Mouse (Mus musculus): ENCODE measurements around the gene Eif1.
A peak's percentile ranks its signal among the peaks of the same experiment; 100 is the strongest.
"Not testable (repeated sequence)": the region's sequence is repeated elsewhere in the genome, so short reads cannot be mapped to it uniquely, and the experiment has no call there.

Gene Eif1

GRCm38 (mm10) chr11:100327761-100328160 is 8.1 kb downstream of the Eif1 start:
- Histone ChIP-seq H3K36me3 (ENCODE audit: insufficient read depth, low read length) (peaks cover 3% of the 10 kb centered on the region; the same call in 1 of the 2 replicates), H3K4me3 (replicated peaks; ENCODE audit: low read length) (no peak overlapping the region), H3K9me3 (ENCODE audit: low read length) (no peaks in the 10 kb centered on the region), H3K27me3 (ENCODE audit: insufficient read depth, low read length) (no peaks in the 10 kb centered on the region), H3K4me1 (replicated peaks; ENCODE audit: low read depth, low read length) (peaks cover 24% of the 10 kb centered on the region)
- TF ChIP-seq POU5F1 (IDR thresholded peaks at IDR 0.05; ENCODE audit: borderline replicate concordance, low read length) (no peak), CTCF (conservative IDR thresholded peaks at IDR 0.05; ENCODE audit: low read length) (no peak), NANOG (IDR thresholded peaks at IDR 0.05; ENCODE audit: borderline replicate concordance, low read length) (no peak)

DNA sequence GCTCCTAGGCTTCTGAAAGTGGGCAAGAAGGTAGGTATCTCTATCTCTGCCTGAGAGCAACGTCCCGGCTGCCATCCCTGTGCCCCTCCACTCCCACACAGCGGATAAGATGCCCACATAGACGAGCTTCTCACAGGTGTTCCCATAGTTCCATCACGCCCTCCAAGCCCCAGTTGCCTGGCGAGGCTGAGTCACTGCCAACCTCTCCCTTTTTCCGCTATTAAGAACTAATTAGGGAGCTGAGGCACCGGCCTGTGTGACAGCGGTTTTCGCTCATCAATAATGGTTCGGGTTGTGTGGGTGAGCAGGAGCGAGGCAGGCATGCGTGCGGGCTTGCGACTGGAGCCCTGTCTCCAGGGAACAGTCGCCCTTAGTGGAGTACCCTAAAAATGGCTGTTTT is 10.6 kb downstream of the Eif1 start:
- no peaks in the 10 kb centered on the region for H3K36me3 ChIP-seq (ENCODE audit: insufficient read depth, low read length)
- peaks cover 36% of the 10 kb centered on the region for H3K4me1 ChIP-seq (replicated peaks; ENCODE audit: low read depth, low read length)
- H3K4me3 ChIP-seq (replicated peaks; ENCODE audit: low read length) = peak overlapping the region; percentile 64
- no peak for TF ChIP-seq POU5F1 (IDR thresholded peaks at IDR 0.05; ENCODE audit: borderline replicate concordance, low read length)
- TF ChIP-seq CTCF (conservative IDR thresholded peaks at IDR 0.05; ENCODE audit: low read length) = no peak
- TF ChIP-seq NANOG (IDR thresholded peaks at IDR 0.05; ENCODE audit: borderline replicate concordance, low read length) = no peak
- H3K27me3 ChIP-seq (ENCODE audit: insufficient read depth, low read length) = no peaks in the 10 kb centered on the region
- no peaks in the 10 kb centered on the region for H3K9me3 ChIP-seq (ENCODE audit: low read length)

DNA sequence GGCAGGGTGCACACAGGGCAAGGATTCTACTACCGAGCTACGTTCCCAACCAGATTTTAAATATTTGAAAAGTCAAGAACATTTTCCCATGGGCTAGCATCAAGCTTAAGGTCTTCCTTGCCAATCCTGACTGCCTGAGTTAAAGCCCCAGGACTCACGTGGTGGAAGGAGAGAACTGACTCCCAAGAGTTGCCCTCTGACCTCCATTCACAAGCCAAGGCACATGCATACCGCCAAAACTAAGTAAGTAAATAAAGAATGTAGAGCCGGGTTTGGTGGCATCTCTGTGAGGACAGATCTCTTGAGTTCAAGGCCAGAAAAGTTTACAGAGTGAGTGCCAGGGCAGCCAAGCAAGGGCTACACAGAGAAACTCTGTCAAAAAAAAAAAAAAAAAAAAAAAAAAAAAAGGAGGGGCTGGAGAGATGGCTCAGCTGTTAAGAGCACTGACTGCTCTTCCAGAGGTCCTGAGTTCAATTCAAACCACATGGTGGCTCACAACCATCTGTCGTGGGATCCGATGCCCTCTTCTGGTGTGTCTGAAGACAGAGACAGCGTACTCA is 11.2 kb downstream of the Eif1 start:
- Histone ChIP-seq H3K4me1 (replicated peaks; ENCODE audit: low read depth, low read length) (peaks cover 36% of the 10 kb centered on the region), H3K4me3 (replicated peaks; ENCODE audit: low read length) (peak overlapping the region; percentile 64; the same call in 1 of the 2 replicates)
- H3K36me3 ChIP-seq (ENCODE audit: insufficient read depth, low read length); H3K27me3 ChIP-seq (ENCODE audit: insufficient read depth, low read length); H3K9me3 ChIP-seq (ENCODE audit: low read length): not testable (repeated sequence)

DNA sequence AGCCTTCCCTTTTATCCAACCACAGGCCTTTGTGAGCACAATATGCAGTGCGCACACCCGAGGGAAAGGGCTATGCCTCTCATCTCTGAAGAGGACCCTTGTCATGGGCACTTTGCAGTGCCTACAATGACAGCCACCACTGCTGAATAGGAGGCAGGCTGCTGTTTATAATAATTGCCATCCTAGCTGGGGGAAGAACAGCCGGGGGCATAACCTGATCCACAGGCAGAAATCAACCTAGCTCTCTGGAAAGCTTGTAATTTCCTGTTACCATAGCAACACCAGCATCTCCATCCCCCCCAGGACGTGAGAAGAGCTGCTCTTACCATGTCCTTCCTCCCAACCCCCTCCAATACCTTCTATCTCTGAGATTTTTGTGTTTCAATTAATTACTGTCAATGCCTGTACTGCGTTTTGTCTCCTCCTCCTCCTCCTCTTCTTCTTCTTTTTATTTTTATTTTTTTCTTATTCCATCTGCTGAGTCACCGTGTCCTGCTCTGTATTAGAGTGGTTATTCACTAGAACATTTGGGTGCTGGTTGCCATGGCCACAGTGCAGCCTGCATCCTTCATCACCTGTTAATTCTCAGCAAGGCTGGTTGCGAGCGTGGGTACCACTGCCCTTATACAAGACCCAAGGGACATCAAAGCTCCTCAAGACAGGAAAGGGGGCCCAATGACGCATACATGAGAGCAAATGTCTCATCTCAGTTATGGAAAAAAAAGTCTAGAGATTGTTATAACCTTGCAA is 13.3 kb downstream of the Eif1 start:
- no peaks in the 10 kb centered on the region for H3K36me3 ChIP-seq (ENCODE audit: insufficient read depth, low read length)
- peaks cover 12% of the 10 kb centered on the region for H3K27me3 ChIP-seq (ENCODE audit: insufficient read depth, low read length)
- TF ChIP-seq NANOG (IDR thresholded peaks at IDR 0.05; ENCODE audit: borderline replicate concordance, low read length) = no peak
- TF ChIP-seq CTCF (conservative IDR thresholded peaks at IDR 0.05; ENCODE audit: low read length) = no peak
- TF ChIP-seq POU5F1 (IDR thresholded peaks at IDR 0.05; ENCODE audit: borderline replicate concordance, low read length) = no peak
- H3K4me1 ChIP-seq (replicated peaks; ENCODE audit: low read depth, low read length) = peaks cover 29% of the 10 kb centered on the region
- no peak overlapping the region for H3K4me3 ChIP-seq (replicated peaks; ENCODE audit: low read length)
- no peaks in the 10 kb centered on the region for H3K9me3 ChIP-seq (ENCODE audit: low read length)

- H3K4me1 ChIP-seq (replicated peaks; ENCODE audit: low read depth, low read length) = peaks cover 25% of the 10 kb centered on the region
- H3K4me3 ChIP-seq (replicated peaks; ENCODE audit: low read length) = no peak within 1 kb of the TSS
- TF ChIP-seq NANOG (IDR thresholded peaks at IDR 0.05; ENCODE audit: borderline replicate concordance, low read length) = no peak
- TF ChIP-seq POU5F1 (IDR thresholded peaks at IDR 0.05; ENCODE audit: borderline replicate concordance, low read length) = no peak
- H3K9me3 ChIP-seq (ENCODE audit: low read length) = no peaks in the 10 kb centered on the region
- H3K36me3 ChIP-seq (ENCODE audit: insufficient read depth, low read length) = no peaks in the 10 kb centered on the region
- H3K27me3 ChIP-seq (ENCODE audit: insufficient read depth, low read length) = peaks cover 23% of the 10 kb centered on the region
Observed at GRCm38 (mm10) chr11:100333944-100334457, 14.3 kb downstream of the Eif1 start, which contains the start of gene Gast. Gast (plus strand) TSS chr11:100334407.

- H3K9me3 ChIP-seq (ENCODE audit: low read length) = no peaks in the 10 kb centered on the region
- H3K27me3 ChIP-seq (ENCODE audit: insufficient read depth, low read length) = peaks cover 25% of the 10 kb centered on the region
- no peaks in the 10 kb centered on the region for H3K36me3 ChIP-seq (ENCODE audit: insufficient read depth, low read length)
- TF ChIP-seq POU5F1 (IDR thresholded peaks at IDR 0.05; ENCODE audit: borderline replicate concordance, low read length) = no peak
- no peak for TF ChIP-seq NANOG (IDR thresholded peaks at IDR 0.05; ENCODE audit: borderline replicate concordance, low read length)
- TF ChIP-seq CTCF (conservative IDR thresholded peaks at IDR 0.05; ENCODE audit: low read length) = no peak
- peaks cover 14% of the 10 kb centered on the region for H3K4me1 ChIP-seq (replicated peaks; ENCODE audit: low read depth, low read length)
- H3K4me3 ChIP-seq (replicated peaks; ENCODE audit: low read length) = no peak overlapping the region
Observed at GRCm38 (mm10) chr11:100335731-100336130, 16.0 kb downstream of the Eif1 start.

- H3K27me3 ChIP-seq (ENCODE audit: insufficient read depth, low read length) = no peaks in the 10 kb centered on the region
- no peaks in the 10 kb centered on the region; the same call in 1 of the 2 replicates for H3K9me3 ChIP-seq (ENCODE audit: low read length)
- peaks cover 17% of the 10 kb centered on the region for H3K36me3 ChIP-seq (ENCODE audit: insufficient read depth, low read length)
- peaks cover 42% of the 10 kb centered on the region for H3K4me1 ChIP-seq (replicated peaks; ENCODE audit: low read depth, low read length)
- no peak overlapping the region for H3K4me3 ChIP-seq (replicated peaks; ENCODE audit: low read length)
- TF ChIP-seq NANOG (IDR thresholded peaks at IDR 0.05; ENCODE audit: borderline replicate concordance, low read length) (no peak), POU5F1 (IDR thresholded peaks at IDR 0.05; ENCODE audit: borderline replicate concordance, low read length) (no peak), CTCF (conservative IDR thresholded peaks at IDR 0.05; ENCODE audit: low read length) (no peak)
Observed at GRCm38 (mm10) chr11:100344269-100344668, 24.6 kb downstream of the Eif1 start.

DNA sequence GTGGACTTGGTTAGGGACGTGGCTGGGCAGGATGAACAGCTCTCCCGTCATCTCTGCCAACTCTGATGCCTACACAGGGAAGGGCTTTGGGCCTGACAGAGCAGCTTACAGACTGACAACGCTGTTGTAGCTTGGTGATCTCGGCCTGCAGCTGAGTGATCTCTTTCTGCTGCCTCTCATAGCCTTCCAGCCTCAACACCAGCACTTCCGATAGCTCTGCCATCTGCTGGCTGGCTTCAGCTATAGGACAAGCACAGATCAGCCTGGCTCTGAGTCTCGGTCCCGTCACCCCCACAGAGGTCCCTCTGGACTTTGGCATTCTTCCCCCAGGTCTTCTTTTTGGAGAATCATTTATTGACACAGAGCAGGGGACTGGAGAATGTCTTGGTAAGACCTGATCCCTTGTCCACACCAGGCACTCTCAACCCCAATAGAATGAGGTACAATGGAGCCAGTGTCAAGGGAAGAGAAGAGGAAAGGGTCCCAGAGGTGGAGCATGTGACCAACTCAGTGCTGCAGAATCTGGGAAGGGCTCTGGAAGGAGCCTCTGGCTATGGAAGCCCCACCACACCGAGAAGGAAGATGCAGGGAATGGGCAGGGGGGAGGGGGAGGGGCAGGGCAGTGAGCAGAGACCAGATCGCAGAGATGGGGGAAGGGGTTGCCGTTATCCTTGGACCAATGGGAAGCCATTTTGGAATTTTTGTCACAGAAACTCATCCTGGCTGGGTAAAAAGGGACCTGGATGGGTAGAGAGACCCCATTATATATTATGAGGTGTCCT is 32.6 kb downstream of the Eif1 start:
- Histone ChIP-seq H3K27me3 (ENCODE audit: insufficient read depth, low read length) (peaks cover 12% of the 10 kb centered on the region), H3K36me3 (ENCODE audit: insufficient read depth, low read length) (peaks cover 67% of the 10 kb centered on the region), H3K4me3 (replicated peaks; ENCODE audit: low read length) (no peak overlapping the region), H3K9me3 (ENCODE audit: low read length) (no peaks in the 10 kb centered on the region), H3K4me1 (replicated peaks; ENCODE audit: low read depth, low read length) (peaks cover 77% of the 10 kb centered on the region)
- no peak for TF ChIP-seq POU5F1 (IDR thresholded peaks at IDR 0.05; ENCODE audit: borderline replicate concordance, low read length)
- TF ChIP-seq CTCF (conservative IDR thresholded peaks at IDR 0.05; ENCODE audit: low read length) = no peak; the same call in 1 of the 2 replicates
- TF ChIP-seq NANOG (IDR thresholded peaks at IDR 0.05; ENCODE audit: borderline replicate concordance, low read length) = no peak

Measured in E14TG2a.4 (cell line).